Mouse (Mus musculus): ENCODE measurements around the gene Akap12. TPM values are rescaled to one million over a fixed set of nuclear protein-coding genes. Genes with fewer than 3 reads are reported as not detected.

Akap12 gene
- total and polyA plus RNA-seq, 2 experiments from 2014 or later, result 32.9 to 35.9 TPM

- H3K9me3 ChIP-seq (ENCODE audit: low read length), result no peaks in the 10 kb centered on the region
- H3K4me3 ChIP-seq (ENCODE audit: low read length), result no peak overlapping the region
- 95% methylated on average over 14 of the region's 14 CpGs for WGBS
- TF ChIP-seq CTCF (IDR thresholded peaks at IDR 0.05; ENCODE audit: low read depth), result no peak
- no peaks in the 10 kb centered on the region for H3K36me3 ChIP-seq (ENCODE audit: insufficient read depth, low read length)
- H3K4me2 ChIP-seq (ENCODE audit: low read depth, low read length), result no peak overlapping the region
- ATAC-seq (no peak), DNase-seq (ENCODE audit: low spot score) (no peak)
- H3K27ac ChIP-seq, result no peak overlapping the region
- no peaks in the 10 kb centered on the region for H3K4me1 ChIP-seq (ENCODE audit: insufficient read depth, low read length)
- no peak overlapping the region for H3K9ac ChIP-seq (replicated peaks; ENCODE audit: low read length)
- H3K27me3 ChIP-seq (ENCODE audit: insufficient read depth, low read length), result no peaks in the 10 kb centered on the region
Observed at GRCm38 (mm10) chr10:4347591-4347990, 81.4 kb downstream of the Akap12 start.

GRCm38 (mm10) chr10:4354371-4355260 lies 88.4 kb downstream of the Akap12 start:
- Histone ChIP-seq H3K4me3 (ENCODE audit: low read length) (no peak overlapping the region), H3K9ac (replicated peaks; ENCODE audit: low read length) (no peak overlapping the region), H3K27ac (no peak overlapping the region), H3K27me3 (ENCODE audit: insufficient read depth, low read length) (no peaks in the 10 kb centered on the region), H3K4me1 (ENCODE audit: insufficient read depth, low read length) (no peaks in the 10 kb centered on the region), H3K4me2 (ENCODE audit: low read depth, low read length) (no peak overlapping the region), H3K36me3 (ENCODE audit: insufficient read depth, low read length) (peaks cover 19% of the 10 kb centered on the region; the same call in 1 of the 2 replicates), H3K9me3 (ENCODE audit: low read length) (no peaks in the 10 kb centered on the region)
- WGBS, result 89% methylated on average over 38 of the region's 38 CpGs
- ATAC-seq (no peak), DNase-seq (ENCODE audit: low spot score) (no peak)
- no peak for TF ChIP-seq CTCF (IDR thresholded peaks at IDR 0.05; ENCODE audit: low read depth)

GRCm38 (mm10) chr10:4355882-4356451 lies 89.8 kb downstream of the Akap12 start:
- no peak for ATAC-seq

GRCm38 (mm10) chr10:4356640-4357039 lies 90.5 kb downstream of the Akap12 start:
- Histone ChIP-seq H3K27ac (no peak overlapping the region), H3K9ac (replicated peaks; ENCODE audit: low read length) (no peak overlapping the region), H3K9me3 (ENCODE audit: low read length) (no peaks in the 10 kb centered on the region), H3K4me1 (ENCODE audit: insufficient read depth, low read length) (no peaks in the 10 kb centered on the region), H3K27me3 (ENCODE audit: insufficient read depth, low read length) (no peaks in the 10 kb centered on the region), H3K4me2 (ENCODE audit: low read depth, low read length) (no peak overlapping the region), H3K36me3 (ENCODE audit: insufficient read depth, low read length) (peaks cover 19% of the 10 kb centered on the region; the same call in 1 of the 2 replicates), H3K4me3 (ENCODE audit: low read length) (no peak overlapping the region)
- DNase-seq (ENCODE audit: low spot score) (no peak), ATAC-seq (no peak)
- 81% methylated on average over 5 of the region's 5 CpGs for WGBS
- TF ChIP-seq CTCF (IDR thresholded peaks at IDR 0.05; ENCODE audit: low read depth), result no peak

More at GRCm38 (mm10) chr10:4355882-4356451, 89.8 kb downstream of the Akap12 start:
- 89% methylated on average over 19 of the region's 19 CpGs for WGBS
- Histone ChIP-seq H3K9ac (replicated peaks; ENCODE audit: low read length) (no peak overlapping the region), H3K4me3 (ENCODE audit: low read length) (no peak overlapping the region), H3K27ac (no peak overlapping the region), H3K4me2 (ENCODE audit: low read depth, low read length) (no peak overlapping the region), H3K36me3 (ENCODE audit: insufficient read depth, low read length) (peaks cover 19% of the 10 kb centered on the region; the same call in 1 of the 2 replicates), H3K9me3 (ENCODE audit: low read length) (no peaks in the 10 kb centered on the region), H3K27me3 (ENCODE audit: insufficient read depth, low read length) (no peaks in the 10 kb centered on the region), H3K4me1 (ENCODE audit: insufficient read depth, low read length) (no peaks in the 10 kb centered on the region)
- no peak for DNase-seq (ENCODE audit: low spot score)
- no peak for TF ChIP-seq CTCF (IDR thresholded peaks at IDR 0.05; ENCODE audit: low read depth)

- no peaks in the 10 kb centered on the region for H3K27me3 ChIP-seq (ENCODE audit: insufficient read depth, low read length)
- DNase-seq (ENCODE audit: low spot score), result no peak
- TF ChIP-seq CTCF (IDR thresholded peaks at IDR 0.05; ENCODE audit: low read depth), result no peak
- no peak overlapping the region for H3K9ac ChIP-seq (replicated peaks; ENCODE audit: low read length)
- WGBS, result 83% methylated on average over 10 of the region's 10 CpGs
- ATAC-seq, result no peak
- no peak overlapping the region for H3K4me2 ChIP-seq (ENCODE audit: low read depth, low read length)
- H3K9me3 ChIP-seq (ENCODE audit: low read length), result no peaks in the 10 kb centered on the region
- H3K4me1 ChIP-seq (ENCODE audit: insufficient read depth, low read length), result no peaks in the 10 kb centered on the region
- H3K27ac ChIP-seq, result no peak overlapping the region
- H3K4me3 ChIP-seq (ENCODE audit: low read length), result no peak overlapping the region
- peaks cover 19% of the 10 kb centered on the region; the same call in 1 of the 2 replicates for H3K36me3 ChIP-seq (ENCODE audit: insufficient read depth, low read length)
Observed at GRCm38 (mm10) chr10:4357435-4357834, 91.3 kb downstream of the Akap12 start.

GRCm38 (mm10) chr10:4364618-4365017 lies 98.4 kb downstream of the Akap12 start:
- Histone ChIP-seq H3K36me3 (ENCODE audit: insufficient read depth, low read length) (peaks cover 5% of the 10 kb centered on the region; the same call in 1 of the 2 replicates), H3K4me2 (ENCODE audit: low read depth, low read length) (no peak overlapping the region)

More at GRCm38 (mm10) chr10:4364618-4365017, 98.4 kb downstream of the Akap12 start:
- ATAC-seq (no peak), DNase-seq (ENCODE audit: low spot score) (no peak)
- H3K9me3 ChIP-seq (ENCODE audit: low read length), result no peaks in the 10 kb centered on the region
- no peak overlapping the region for H3K9ac ChIP-seq (replicated peaks; ENCODE audit: low read length)
- TF ChIP-seq CTCF (IDR thresholded peaks at IDR 0.05; ENCODE audit: low read depth), result no peak
- no peaks in the 10 kb centered on the region for H3K27me3 ChIP-seq (ENCODE audit: insufficient read depth, low read length)
- H3K4me1 ChIP-seq (ENCODE audit: insufficient read depth, low read length), result no peaks in the 10 kb centered on the region
- 80% methylated on average over 3 of the region's 3 CpGs for WGBS
- H3K27ac ChIP-seq, result no peak overlapping the region
- H3K4me3 ChIP-seq (ENCODE audit: low read length), result no peak overlapping the region

All from hindbrain, postnatal 0 days (tissue).